Mouse (Mus musculus) megakaryocyte-erythroid progenitor cell, adult 5-6 weeks (primary cell): ENCODE results near the gene Srpk2. TPM values are rescaled to one million over a fixed set of nuclear protein-coding genes. Genes with fewer than 3 reads are reported as not detected.

Source experiments
- ATAC-seq: replicated peaks from 2 replicates; pipeline ENCODE4 v1.8.0; 2016; ENCODE audit warnings: mild to moderate bottlenecking, inconsistent platforms; ENCODE audit not compliant: severe bottlenecking, poor library complexity, low FRiP score, low TSS enrichment
- total RNA-seq, 2 experiments: library from RNA; stranded (forward) in 1 of 2; stranded (reverse) in 1 of 2; fragments of 200-1000, 215-1000 nt in 1 of 2; fragments of >200 nt in 1 of 2; fragmentation: Nextera tagmentation in 1 of 2; gene quantifications; 2 replicates each; pipeline ENCODE4 v1.2.3; 2014 to 2017

Gene Srpk2
- total RNA-seq, 2 experiments from 2014 or later: 15.2 to 18.2 TPM

DNA sequence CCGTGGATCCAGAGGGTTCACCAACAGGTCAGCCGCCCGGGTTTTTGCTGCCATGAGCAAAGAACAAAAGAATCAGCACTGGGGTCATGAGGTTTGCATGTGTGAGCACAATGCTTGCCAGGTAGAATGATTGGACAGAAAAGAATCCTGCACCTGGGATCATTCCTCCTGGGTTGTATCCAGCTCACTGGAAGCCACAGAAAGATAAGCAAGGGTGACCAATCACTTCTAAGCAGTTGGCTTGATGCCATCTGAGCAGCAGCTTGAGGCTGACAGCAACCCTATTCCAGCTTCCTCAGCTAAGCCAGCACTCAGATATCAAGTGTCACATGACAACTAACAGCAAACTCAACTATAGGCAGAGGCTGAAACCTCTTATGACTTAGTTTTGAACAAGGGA is 165.7 kb downstream of the Srpk2 start:
- ATAC-seq: peak; percentile 87

DNA sequence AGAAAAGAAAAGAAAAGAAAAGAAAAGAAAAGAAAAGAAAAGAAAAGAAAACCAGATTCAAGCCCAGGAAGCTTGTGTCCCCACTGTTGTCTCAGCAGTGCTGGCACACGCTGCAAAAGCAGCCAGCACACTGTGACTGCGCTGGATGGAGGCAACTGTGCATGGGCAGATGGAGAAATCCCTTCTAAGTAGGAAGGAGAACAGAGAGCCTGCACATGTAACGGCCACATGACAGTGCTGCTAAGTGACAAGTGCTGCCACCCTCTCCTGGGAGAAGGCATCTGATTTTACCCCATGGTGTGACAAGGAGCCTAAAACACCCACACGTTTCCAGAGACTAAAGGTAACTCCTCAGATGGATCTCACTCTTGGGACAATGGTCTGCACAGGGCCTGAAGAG is 166.6 kb downstream of the Srpk2 start:
- no peak for ATAC-seq

DNA sequence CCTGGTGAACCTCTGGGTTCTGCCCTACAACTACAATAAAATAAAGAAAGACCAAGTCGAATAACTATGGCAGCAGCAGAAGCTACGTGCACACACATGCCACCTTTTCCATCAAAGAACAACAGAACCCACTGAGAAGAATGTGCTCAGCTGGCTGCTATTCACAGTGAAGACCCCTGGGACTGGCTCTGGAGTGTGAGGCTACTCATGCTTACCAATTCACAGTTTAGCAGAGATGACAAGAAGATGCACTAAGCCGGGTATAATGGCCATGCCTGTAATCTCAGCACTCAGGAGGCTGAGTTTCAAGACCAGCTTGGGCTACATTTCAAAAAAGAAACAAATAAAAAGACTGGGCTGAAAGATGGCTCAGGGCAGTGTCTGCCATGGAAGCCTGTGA is 167.5 kb downstream of the Srpk2 start:
- ATAC-seq: no peak

DNA sequence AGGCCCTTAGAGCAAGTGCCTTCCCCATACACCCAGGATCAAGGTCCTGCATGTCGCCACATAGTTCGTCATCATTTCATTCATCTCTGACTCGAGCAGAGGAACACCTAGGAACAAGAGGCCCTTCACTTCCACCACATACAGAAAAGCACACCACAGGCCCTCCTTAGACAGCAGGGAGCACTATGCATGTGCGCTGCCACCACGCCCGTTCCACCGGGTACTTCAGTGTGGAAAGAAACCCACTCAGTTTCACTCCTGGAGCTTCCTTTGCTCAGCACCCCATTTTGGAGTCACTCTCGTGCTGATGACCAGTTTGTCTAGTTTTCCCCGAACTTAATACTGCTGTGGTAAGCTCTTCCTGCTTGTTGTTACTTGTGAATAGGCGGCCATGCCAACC is 169.4 kb downstream of the Srpk2 start:
- no peak for ATAC-seq

DNA sequence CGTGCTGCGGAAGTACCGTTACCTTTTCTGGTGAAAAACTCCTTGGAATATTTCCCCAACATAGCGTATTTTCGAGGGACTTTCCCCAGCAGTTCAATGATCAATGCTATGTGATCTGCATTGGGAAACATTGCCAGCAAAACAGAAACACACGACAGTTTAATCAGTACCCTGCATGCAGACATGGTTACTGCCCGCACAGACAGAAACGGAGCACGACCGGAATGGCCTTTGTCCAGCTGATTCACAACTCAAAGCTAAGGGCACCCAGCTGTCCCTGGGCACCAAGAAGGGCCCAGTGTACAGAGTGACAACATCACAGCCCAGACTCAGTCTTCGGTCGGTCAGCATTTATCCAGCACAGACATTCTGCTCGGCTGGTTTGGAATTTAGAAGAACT is 170.9 kb downstream of the Srpk2 start:
- no peak for ATAC-seq

DNA sequence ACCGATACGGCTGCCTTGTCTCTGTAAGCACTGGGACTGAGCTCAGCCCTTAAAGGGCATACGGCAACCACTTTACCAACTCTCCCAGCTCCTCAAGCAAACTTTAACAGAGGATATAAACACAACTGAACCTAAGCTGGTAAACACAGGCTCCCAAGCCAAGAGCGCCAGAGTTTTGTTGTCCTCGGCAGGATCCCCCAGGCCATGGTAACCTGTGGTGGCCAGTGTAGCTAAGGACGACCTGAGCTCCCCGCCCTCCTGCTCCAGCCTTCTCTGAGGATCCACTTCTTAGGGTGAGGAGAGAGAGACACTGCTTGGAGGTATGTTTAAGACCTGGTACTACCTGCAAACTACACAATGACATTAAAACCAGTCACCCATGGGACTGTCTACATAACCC is 171.9 kb downstream of the Srpk2 start:
- no peak for ATAC-seq

DNA sequence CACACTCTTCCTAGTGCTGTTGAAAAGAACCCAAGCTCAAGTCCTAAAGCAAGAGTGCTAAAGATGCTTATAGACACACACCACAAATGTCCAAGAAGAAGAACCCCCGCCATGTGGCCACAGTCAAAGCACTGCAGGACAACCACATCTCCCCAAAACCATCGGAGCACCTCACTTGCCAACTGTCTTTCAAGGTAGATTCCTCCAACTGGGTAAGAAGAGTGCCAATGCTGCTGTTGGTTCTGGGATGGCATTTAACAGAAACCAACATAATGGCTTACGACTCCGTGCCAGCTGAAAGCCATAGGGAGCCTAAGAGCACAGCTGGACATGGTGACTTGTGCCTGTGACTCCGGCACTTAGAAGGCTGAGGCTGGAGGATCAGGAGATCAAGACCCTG is 173.0 kb downstream of the Srpk2 start:
- ATAC-seq: no peak

DNA sequence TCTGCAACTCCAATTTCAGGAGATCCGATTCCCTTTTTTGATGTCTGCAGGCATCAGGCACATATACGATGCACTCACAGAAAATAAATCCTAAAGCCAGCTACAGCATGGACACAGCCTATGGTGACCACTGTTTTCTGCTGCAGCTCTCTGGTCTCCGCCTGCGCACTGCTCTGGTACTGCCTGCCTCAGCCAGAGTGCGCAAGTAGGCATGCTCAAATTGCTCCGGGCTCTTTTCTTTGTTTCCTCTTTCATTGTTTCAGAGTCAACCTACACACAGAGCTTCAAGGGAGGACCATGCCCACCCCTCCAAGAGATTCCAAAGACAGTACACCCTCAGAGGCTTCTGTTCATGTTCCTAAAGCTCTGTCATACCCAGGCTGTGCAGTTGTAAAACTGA is 175.8 kb downstream of the Srpk2 start:
- no peak for ATAC-seq

DNA sequence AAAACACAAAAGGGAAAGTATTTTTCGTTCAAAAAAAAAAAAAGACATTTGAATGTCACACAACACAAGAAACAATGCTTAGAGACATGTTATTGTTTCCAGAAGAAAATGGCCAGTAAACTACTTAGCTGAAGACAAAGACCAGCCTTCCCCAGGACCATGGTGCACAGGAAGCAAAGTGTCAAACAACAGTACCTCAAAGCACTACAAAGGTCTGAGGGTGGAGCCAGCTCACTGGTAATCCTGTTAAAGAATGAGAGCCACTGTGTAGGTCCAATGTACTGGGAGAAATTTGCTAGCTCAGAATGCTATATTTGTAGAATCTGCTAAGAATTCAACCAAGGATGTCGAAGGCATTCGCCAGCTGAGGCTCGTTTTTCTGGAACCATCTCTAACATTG is 177.2 kb downstream of the Srpk2 start:
- ATAC-seq: no peak

DNA sequence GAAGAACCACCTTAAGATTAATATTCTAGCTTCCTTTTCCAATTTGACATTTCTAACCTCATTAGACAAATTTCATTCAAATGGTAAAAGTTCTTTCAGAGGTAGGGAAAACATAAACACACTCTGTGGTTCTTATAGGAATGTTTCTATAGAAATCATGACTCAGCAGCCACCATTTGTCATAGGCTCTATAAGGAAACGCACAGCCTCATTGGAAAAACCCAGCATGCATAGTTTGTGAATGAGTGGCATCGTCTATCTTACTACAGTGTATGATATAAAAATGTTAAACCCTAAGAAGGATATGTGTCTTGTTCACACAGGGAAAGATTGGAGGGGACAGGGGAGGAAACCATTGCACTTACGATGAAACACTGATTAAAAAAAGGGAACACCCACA is 178.8 kb downstream of the Srpk2 start:
- no peak for ATAC-seq

DNA sequence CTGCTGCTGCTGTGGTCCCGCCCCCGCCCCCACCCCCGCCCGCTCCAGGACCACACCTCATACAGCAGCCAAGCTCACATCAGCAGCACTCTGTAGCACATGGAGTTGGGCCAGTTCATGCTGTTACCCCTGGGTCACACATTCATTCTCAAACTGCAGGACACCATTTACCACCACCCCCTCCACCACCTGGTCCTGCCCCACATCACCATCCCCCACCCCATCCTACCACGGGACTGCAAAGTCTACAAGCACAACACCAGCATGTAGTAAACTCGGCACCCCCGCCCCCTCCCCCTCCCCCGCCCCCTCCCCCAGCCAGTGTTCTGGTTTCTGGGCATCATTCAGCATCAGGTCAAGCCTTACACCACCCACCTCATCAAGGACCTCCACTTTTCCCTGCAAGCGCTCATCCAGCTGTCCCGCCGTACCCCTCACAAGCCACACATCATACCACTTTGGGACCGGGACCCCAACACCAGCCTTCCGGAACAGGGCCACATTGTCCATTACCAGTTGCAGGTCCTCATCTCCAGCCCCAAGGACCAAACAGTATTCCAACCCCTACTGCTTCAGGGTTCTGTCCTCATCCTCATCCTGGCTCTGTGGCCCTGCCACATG is 182.0 kb downstream of the Srpk2 start:
- no peak for ATAC-seq

DNA sequence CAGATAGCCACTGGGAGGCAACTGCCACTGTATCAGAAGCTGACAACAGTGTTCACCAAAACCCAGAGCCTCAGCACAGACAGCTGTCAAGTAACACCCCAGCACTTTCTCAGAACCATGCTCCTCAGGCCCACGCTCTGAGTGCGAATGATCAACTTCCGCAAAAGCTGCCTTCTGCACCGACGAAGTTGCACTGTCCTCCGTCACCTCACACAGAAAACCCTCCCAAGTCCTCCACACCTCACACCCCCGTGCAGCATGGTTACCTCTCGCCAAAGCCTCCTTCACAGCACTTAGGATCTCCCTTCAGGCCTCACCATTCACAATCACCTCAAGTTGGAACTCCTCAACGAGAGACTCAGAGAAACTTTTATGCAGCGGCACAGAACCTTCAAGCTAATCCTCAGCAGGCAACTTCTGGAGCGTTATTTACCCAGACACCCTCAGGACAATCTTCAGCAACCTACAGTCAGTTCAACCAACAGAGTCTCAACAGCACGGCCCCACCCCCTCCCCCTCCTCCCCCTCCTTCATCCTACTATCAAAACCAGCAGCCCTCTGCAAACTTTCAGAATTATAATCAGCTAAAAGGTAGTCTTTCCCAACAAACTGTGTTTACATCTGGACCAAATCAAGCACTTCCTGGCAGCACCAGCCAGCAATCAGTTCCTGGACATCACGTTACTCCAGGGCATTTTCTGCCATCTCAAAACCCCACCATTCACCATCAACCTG is 182.7 kb downstream of the Srpk2 start:
- no peak for ATAC-seq

DNA sequence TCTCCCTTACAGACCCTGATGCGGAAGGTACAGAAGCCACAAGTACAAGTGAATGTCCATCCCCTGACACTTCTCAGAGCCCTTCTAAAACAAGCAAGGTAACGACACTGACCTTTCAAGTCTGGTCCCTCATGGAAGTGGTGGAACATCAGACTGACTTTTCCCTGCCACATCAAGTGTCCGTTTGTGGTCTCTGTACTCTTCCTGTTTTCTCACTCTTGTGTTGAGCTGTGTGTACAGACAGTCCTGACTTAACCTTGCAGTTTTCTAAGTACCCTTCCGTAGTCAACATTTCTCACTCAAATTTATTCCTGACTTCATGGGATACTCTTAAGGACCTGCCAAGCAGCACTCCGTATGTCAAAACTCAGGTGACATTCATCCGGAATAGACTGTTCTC is 183.7 kb downstream of the Srpk2 start:
- ATAC-seq: no peak

DNA sequence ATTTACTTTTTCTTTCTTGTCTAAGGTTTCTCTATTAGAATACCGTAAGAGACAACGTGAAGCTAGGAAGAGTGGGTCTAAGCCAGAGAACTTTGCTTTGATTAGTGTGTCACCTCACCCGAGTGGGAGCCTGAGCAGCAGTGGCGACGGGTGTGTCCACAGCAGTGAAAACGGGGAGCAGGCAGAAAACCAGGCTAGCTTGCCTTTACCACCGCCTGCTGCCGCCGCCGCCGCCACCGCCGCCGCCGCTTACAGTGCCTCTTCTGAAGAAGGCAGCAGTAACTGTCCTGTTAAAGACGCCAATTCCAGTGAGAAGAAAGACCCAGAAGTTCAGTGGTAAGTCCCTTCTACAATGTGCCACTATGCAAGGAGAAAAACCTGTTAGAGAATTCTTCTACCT is 185.2 kb downstream of the Srpk2 start:
- ATAC-seq: no peak

DNA sequence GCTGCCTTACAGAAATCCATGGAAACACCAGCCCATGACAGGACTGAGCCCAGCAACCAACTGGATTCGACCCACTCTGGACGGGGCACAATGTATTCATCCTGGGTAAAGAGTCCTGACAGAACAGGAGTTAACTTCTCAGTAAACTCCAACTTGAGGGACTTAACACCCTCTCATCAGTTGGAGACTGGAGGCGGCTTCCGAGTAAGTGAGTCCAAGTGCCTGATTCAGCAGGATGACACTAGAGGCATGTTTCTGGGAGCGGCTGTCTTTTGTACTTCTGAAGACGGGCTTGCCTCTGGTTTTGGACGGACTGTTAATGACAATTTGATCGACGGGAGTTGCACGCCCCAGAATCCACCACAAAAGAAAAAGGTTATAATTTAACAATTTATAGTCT is 186.5 kb downstream of the Srpk2 start:
- no peak for ATAC-seq

DNA sequence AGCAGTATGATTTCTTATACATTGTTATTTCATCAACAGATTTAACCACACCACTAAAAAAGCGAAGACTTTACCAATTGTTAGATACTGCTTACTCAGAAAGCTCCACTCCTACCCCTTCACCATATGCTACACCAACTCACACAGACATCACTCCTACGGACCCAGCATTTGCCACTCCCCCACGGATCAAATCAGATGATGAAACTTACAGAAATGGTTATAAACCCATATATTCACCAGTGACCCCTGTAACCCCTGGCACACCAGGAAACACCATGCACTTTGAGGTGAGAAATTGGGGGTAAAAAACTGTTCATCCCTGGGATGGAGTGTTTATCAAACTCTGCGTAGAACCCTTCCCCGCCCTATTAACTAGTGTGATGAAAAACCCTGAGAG is 187.5 kb downstream of the Srpk2 start:
- ATAC-seq: no peak

DNA sequence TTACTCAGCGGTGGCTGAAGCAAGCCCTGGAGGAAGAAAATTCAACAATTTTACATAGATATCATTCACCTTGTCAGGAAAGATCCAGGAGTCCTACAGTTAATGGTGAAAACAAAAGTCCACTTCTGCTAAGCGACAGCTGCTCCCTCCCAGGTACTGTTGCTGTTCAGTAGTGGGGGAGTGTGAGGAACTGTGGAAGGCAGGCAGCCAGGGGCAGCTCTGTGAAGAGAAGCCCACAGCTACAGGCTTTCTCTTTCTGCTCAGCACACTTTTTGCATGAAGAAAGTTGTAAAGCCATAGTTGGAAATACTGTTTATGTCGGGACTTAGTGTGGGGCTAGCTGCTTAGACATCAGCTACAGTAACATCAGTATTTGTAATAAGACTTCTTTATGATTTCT is 188.0 kb downstream of the Srpk2 start:
- no peak for ATAC-seq

DNA sequence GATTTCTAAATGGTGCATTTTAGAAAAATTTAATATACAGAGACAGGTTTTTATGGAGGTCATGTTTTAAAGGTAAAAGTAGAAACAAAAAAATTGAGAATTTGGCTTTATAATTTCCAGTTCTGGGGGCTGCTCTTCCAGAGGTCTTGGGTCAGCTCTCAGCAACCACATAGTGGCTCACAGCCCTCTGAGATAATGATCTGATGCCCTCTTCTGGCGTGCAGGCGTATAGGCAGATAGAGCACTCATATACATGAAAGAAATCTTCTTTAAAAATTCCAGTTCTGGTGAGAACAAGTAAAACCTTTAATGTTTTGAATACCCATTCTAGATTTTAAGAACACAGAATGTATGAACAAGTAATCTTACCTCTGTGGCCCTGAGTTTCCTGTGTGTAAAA is 193.6 kb downstream of the Srpk2 start:
- peak; percentile 71 for ATAC-seq

DNA sequence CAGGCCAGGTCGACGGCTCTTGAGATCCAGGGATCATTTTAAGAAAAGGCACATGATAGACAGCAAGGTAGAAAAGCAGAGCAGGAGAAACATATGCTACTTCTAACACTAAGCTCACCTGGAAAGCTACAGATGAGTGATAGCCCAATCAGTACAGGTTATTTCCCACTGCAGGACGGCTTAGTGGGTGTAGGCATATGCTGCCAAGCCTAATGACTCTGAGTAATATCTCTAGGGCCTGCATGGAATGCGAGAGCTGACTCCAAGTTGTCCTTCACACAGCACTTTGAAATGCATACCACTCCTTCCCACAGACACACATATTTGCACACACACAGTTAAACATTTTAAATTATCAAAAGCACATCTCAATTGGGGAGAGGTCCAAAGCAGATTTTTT is 195.2 kb downstream of the Srpk2 start:
- ATAC-seq: no peak

DNA sequence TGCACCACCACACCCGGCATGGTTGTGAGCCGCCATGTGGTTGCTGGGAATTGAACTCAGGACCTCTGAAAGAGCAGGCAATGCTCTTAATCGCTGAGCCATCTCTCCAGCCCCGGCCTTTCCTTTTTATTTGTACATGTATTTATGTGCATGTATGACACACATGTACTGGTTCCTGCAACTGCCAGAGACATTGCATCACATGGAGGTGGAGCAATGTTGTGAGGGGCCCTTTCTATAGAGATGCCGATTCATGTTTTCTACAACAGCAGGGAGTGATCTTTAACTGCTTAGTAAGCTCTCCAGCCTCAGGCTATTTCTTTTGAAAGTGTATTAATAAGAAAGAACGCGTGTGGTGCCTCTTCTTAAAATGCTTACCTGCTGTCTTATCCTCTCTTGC is 200.6 kb downstream of the Srpk2 start:
- ATAC-seq: no peak

DNA sequence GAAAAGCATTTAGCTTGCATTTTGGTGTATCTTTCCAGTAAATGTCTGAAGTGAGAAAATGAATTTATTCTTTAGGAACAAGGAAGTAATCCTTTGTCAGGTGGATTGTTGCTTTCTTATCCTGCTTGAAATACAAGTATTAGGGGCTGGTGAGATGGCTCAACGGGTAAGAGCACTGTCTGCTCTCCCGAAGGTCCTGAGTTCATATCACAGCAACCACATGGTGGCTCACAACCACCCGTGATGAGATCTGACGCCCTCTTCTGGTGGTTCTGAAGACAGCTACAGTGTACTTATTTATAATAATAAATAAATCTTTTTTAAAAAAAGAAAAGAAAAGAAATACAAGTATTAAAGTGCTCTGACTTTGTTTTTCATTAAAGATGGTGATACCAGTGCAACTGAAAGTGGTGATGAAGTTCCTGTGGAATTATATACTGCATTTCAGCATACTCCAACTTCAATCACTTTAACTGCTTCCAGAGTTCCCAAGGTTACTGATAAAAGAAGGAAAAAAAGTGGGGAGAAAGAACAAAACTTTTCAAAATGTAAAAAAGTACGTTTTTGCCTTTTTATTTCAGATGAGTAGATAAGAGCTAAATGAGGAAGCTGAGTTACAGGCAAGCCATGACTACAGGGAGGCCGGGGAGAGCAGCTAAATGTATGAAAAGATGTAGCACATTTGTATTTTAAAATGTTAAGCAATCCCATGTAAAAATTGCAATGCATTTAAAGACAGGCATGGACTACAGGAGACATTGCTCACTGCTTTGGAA is 211.1 kb downstream of the Srpk2 start:
- no peak for ATAC-seq
